ENCODE assay signal across 22 mouse cellular contexts in genomic region chr5:34229503-34229902, GRCm38 (mm10). TPM values are rescaled to one million over a fixed set of nuclear protein-coding genes. Genes with fewer than 3 reads are reported as not detected.
DNase-seq lines count a peak whose midpoint lies in the region; ATAC-seq and TF ChIP-seq lines count a peak whose summit lies in the region.
"Had no signal": no experiment of that assay in that cellular context is flagged by ENCODE, and none has a peak within 500 bp of the region (broad histone marks: within the 10 kb centered on the region; RNA-seq: fewer than 3 reads in every experiment).

No protein-coding gene starts in this region.

- H3K4me2 ChIP-seq in liver, embryonic 15.5 days: no peak overlapping the region
- no peak overlapping the region for H3K4me2 ChIP-seq in liver, embryonic 12.5 days
- no peak overlapping the region for H3K4me2 ChIP-seq in liver, postnatal 0 days (ENCODE audit: low read depth, low read length)
- H3K4me2 ChIP-seq: embryonic facial prominence, embryonic 13.5 days; embryonic facial prominence, embryonic 15.5 days; forebrain, embryonic 12.5 days had no signal

- H3K27ac ChIP-seq in liver, embryonic 15.5 days (replicated peaks): no peak overlapping the region
- no peak overlapping the region for H3K27ac ChIP-seq in liver, embryonic 12.5 days
- no peak overlapping the region for H3K27ac ChIP-seq in liver, postnatal 0 days (ENCODE audit: low read depth)
- H3K27ac ChIP-seq: embryonic facial prominence, embryonic 13.5 days; embryonic facial prominence, embryonic 15.5 days; forebrain, embryonic 10.5 days; forebrain, embryonic 12.5 days had no signal

- no peak for TF ChIP-seq EP300 in liver, postnatal 0 days (IDR thresholded peaks at IDR 0.05; ENCODE audit: low read depth)

- H3K4me3 ChIP-seq in liver, embryonic 15.5 days (replicated peaks): no peak overlapping the region
- no peak overlapping the region for H3K4me3 ChIP-seq in liver, embryonic 12.5 days
- H3K4me3 ChIP-seq in liver, postnatal 0 days (ENCODE audit: low read depth, low read length): no peak overlapping the region
- H3K4me3 ChIP-seq: embryonic facial prominence, embryonic 13.5 days; embryonic facial prominence, embryonic 15.5 days; erythroblast, embryonic 14.5 days; forebrain, embryonic 10.5 days; forebrain, embryonic 12.5 days had no signal

- no peaks in the 10 kb centered on the region for H3K36me3 ChIP-seq in liver, embryonic 15.5 days (replicated peaks)
- no peaks in the 10 kb centered on the region for H3K36me3 ChIP-seq in liver, embryonic 12.5 days
- H3K36me3 ChIP-seq in liver, postnatal 0 days (replicated peaks; ENCODE audit: insufficient read depth, low read length): no peaks in the 10 kb centered on the region
- H3K36me3 ChIP-seq: embryonic facial prominence, embryonic 13.5 days; embryonic facial prominence, embryonic 15.5 days; forebrain, embryonic 10.5 days; forebrain, embryonic 12.5 days had no signal

- peak; percentile 31; the same call in 1 of the 2 replicates for ATAC-seq in liver, embryonic 15.5 days (ENCODE audit: insufficient read depth)
- no peak for ATAC-seq in liver, embryonic 12.5 days
- peak; percentile 66; the same call in 1 of the 2 replicates for ATAC-seq in liver, postnatal 0 days
- ATAC-seq: forebrain, embryonic 14.5 days; forebrain, embryonic 16.5 days had no signal

- H3K27me3 ChIP-seq in liver, embryonic 15.5 days: no peaks in the 10 kb centered on the region
- H3K27me3 ChIP-seq in liver, embryonic 12.5 days (replicated peaks): no peaks in the 10 kb centered on the region
- H3K27me3 ChIP-seq in liver, postnatal 0 days (ENCODE audit: insufficient read depth, low read length): no peaks in the 10 kb centered on the region
- H3K27me3 ChIP-seq: embryonic facial prominence, embryonic 13.5 days; embryonic facial prominence, embryonic 15.5 days; forebrain, embryonic 12.5 days had no signal

- DNase-seq in liver, postnatal 0 days: no peak
- no peak for DNase-seq in liver
- DNase-seq: adrenal gland, adult 2 months; adrenal gland, postnatal 10 days; adrenal gland, postnatal 25 days; cerebellum, adult 11 months; cerebellum, adult 2 months; cerebellum, adult 9-11 months; cerebellum, postnatal 14 days; cerebellum, postnatal 36 days; embryo, embryonic 11 days had no signal

- no peak for TF ChIP-seq CTCF in liver, postnatal 0 days (IDR thresholded peaks at IDR 0.05; ENCODE audit: low read depth)

- H3K9ac ChIP-seq in liver, embryonic 15.5 days: no peak overlapping the region
- no peak overlapping the region for H3K9ac ChIP-seq in liver, embryonic 12.5 days
- no peak overlapping the region for H3K9ac ChIP-seq in liver, postnatal 0 days (replicated peaks)
- H3K9ac ChIP-seq: embryonic facial prominence, embryonic 13.5 days; embryonic facial prominence, embryonic 15.5 days; forebrain, embryonic 12.5 days had no signal

- no peaks in the 10 kb centered on the region for H3K9me3 ChIP-seq in liver, embryonic 15.5 days (replicated peaks)
- no peaks in the 10 kb centered on the region for H3K9me3 ChIP-seq in liver, embryonic 12.5 days (replicated peaks)
- H3K9me3 ChIP-seq in liver, postnatal 0 days (ENCODE audit: low read length): no peaks in the 10 kb centered on the region
- H3K9me3 ChIP-seq: embryonic facial prominence, embryonic 13.5 days; embryonic facial prominence, embryonic 15.5 days; forebrain, embryonic 10.5 days; forebrain, embryonic 12.5 days had no signal

- 66% methylated on average over 5 of the region's 5 CpGs for WGBS in liver, embryonic 15.5 days (ENCODE audit: insufficient replicate concordance)
- WGBS in liver, embryonic 12.5 days (ENCODE audit: insufficient replicate concordance): 79% methylated on average over 5 of the region's 5 CpGs
- WGBS in liver, postnatal 0 days (ENCODE audit: insufficient replicate concordance): 81% methylated on average over 5 of the region's 5 CpGs

- H3K4me1 ChIP-seq in liver, embryonic 15.5 days (replicated peaks): no peaks in the 10 kb centered on the region
- no peaks in the 10 kb centered on the region for H3K4me1 ChIP-seq in liver, embryonic 12.5 days
- H3K4me1 ChIP-seq in liver, postnatal 0 days (ENCODE audit: insufficient read depth): peaks cover 15% of the 10 kb centered on the region
- H3K4me1 ChIP-seq: embryonic facial prominence, embryonic 13.5 days; embryonic facial prominence, embryonic 15.5 days; forebrain, embryonic 10.5 days; forebrain, embryonic 12.5 days had no signal

RNA-seq across cellular contexts. Expression of gene Mxd4, which starts 42.0 kb away (rescaled TPM):
- polyA plus RNA-seq in liver, embryonic 15.5 days (2015; fragmentation: Nextera tagmentation; extraction: Ambion mirVana): 5.7 and 6.3 TPM in 2 replicates
- 5.4 and 5.5 TPM in 2 replicates for polyA plus RNA-seq in liver, embryonic 12.5 days (2016; fragmentation: Nextera tagmentation; extraction: Ambion mirVana)
- polyA plus RNA-seq in liver, postnatal 0 days (2015; fragmentation: Nextera tagmentation; extraction: Ambion mirVana): 7.5 and 9.4 TPM in 2 replicates

RNA-seq across cellular contexts. Expression of gene Zfyve28, which starts 58.7 kb away (rescaled TPM):
- polyA plus RNA-seq in liver, embryonic 15.5 days (2015; fragmentation: Nextera tagmentation; extraction: Ambion mirVana): 0.07 TPM in 1 of 2 replicates, not detected in the other
- 0.16 TPM in 1 of 2 replicates, not detected in the other for polyA plus RNA-seq in liver, embryonic 12.5 days (2016; fragmentation: Nextera tagmentation; extraction: Ambion mirVana)
- 0.02 and 0.14 TPM in 2 replicates for polyA plus RNA-seq in liver, postnatal 0 days (2015; fragmentation: Nextera tagmentation; extraction: Ambion mirVana)
- polyA plus RNA-seq: erythroblast, embryonic 14.5 days had no signal

RNA-seq across cellular contexts. Expression of gene Cfap99, which starts 58.9 kb away (rescaled TPM):
- polyA plus RNA-seq in liver, embryonic 15.5 days (2015; fragmentation: Nextera tagmentation; extraction: Ambion mirVana): not detected in 2 replicates
- polyA plus RNA-seq in liver, embryonic 12.5 days (2016; fragmentation: Nextera tagmentation; extraction: Ambion mirVana): not detected in 2 replicates
- not detected in 2 replicates for polyA plus RNA-seq in liver, postnatal 0 days (2015; fragmentation: Nextera tagmentation; extraction: Ambion mirVana)
- polyA plus RNA-seq: adrenal gland, adult 2 months; C2C12; embryonic facial prominence, embryonic 11.5 days; embryonic facial prominence, embryonic 13.5 days; erythroblast, embryonic 14.5 days; forebrain, embryonic 10.5 days; forebrain, embryonic 12.5 days; forebrain, embryonic 16.5 days had no signal
